Mouse (Mus musculus): ENCODE measurements around the gene Tsfm.

GRCm38 (mm10) chr10:127075080-127075479 lies 44.4 kb upstream of the Tsfm start, which contains the start of gene Agap2:
- TF ChIP-seq CTCF (IDR thresholded peaks at IDR 0.05; ENCODE audit: insufficient read depth, low read depth, low read length) = no peak
- no peak for TF ChIP-seq POLR2A (IDR thresholded peaks at IDR 0.05; ENCODE audit: insufficient read depth, low read depth, low read length)

Measured in olfactory bulb, adult 2 months (tissue).